Mouse (Mus musculus) lung, postnatal 4 days (tissue): Measurements from ENCODE around the gene Mettl27.
"Not testable (repeated sequence)": the region's sequence is repeated elsewhere in the genome, so short reads cannot be mapped to it uniquely, and the experiment has no call there.

Experiments
- DNase-seq, 2 experiments: peaks; one replicate each; pipeline ENCODE4 v3.0.0; 2021

Mettl27 gene

DNA sequence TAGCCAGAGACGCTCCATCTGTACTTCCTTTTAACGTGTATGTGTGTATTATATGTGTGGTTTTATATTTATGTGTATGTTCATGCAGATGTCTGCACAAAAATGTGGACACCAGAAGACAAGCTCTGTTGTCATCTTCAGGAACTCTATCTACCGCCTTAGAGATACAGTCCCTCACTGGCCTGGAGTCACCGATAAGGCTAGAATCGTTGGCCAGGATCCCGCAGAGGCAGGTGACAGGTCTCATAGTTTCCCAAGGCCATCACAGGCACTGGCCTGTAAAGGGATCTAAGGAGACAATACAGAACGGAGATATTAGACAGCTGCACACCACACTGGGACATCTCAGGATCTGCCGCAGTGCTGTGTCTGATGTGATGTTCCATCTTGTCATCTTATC is 11.1 kb upstream of the Mettl27 start:
- no peak for DNase-seq

DNA sequence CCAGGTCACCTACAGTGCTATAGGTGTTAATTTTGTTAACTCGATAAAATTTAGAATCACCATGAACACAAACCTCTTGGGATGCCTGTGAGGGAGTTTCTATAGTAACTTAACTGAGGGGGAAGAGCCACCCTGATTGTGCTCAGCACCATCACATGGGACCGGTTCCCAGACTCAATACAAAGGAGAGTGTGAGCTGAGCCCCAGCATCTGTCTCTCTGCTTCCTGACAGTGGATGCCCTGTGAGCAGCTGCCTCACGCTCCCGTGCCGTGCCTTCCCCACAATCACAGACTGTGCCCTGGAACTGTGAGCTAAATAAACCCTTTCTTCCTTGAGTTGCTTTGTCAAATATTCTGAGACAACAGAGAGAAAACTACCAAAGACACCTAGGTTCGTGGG is 9.0 kb upstream of the Mettl27 start:
- DNase-seq = no peak

DNA sequence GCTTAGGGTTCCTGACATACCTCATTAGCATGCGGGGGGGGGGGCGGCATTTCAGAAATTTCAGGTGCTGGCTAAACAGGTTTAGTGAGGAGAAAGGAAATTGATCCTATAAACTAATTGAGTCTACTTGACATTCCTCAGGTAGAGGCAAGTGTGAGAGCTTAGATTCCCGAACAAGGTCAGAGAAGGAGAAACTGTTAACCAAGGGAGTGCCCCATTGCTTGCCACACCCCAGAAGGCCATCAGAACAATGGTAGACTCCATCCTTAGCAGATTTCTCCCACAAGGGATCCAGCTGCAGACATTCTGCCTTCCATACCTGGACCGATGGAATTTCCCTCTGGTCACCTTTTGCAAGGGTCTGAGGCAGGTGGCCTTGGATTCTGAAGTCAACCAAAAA is 5.4 kb upstream of the Mettl27 start:
- no peak for DNase-seq

DNA sequence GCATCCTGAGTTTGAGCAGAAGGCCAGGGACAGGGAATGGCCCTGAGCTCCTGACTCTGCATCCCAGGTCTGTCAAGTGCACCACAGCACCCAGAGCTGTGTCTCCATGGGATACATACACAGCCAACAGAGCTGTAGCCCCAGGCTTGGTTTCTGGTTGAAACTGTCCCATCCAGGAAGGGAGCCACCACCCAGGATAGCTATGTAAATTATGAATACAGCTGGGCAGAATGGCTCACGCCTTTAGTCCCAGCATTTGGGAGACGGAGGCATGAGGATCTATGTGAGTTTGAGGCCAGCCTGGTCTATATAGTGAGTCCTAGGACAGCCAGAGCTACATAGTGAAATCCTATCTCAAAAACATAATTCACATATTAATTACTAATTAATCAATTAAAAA is 2.2 kb upstream of the Mettl27 start:
- no peak for DNase-seq

DNA sequence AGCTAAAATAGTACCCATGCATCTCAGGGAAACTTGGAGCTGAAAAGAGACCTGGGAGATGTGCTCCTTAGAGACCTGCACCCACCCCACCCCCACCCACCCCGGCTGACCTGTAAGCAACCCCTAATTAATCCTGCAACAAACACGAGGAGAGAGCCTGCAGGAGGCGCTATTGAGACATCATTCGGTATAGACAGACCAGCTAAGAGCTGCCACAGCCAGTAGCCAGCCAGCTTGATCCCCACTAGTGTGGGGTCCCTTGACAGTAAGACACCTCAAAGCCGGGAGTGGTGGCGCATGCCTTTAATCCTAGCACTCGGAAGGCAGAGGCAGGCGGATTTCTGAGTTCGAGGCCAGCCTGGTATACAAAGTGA is 722 bp downstream of the Mettl27 start:
- DNase-seq = peak; percentile 68 to 82

DNA sequence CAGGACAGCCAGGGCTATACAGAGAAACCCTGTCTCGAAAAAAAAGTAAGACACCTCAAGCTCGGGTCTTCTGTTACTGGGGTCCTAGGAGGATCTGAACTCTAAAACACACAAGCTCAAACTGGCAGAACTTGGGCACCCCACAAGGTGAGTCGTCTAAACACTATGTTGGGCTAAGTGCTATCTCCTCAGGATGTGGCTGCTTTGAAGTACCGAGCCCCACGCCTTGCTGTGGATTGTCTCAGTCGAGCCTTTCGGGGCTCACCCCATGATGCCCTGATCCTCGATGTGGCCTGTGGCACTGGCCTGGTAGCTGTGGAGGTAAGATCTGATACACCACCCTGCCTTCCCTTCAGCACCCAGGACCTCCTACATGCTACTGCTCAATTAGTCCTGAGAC is 1.1 kb downstream of the Mettl27 start:
- no peak for DNase-seq

DNA sequence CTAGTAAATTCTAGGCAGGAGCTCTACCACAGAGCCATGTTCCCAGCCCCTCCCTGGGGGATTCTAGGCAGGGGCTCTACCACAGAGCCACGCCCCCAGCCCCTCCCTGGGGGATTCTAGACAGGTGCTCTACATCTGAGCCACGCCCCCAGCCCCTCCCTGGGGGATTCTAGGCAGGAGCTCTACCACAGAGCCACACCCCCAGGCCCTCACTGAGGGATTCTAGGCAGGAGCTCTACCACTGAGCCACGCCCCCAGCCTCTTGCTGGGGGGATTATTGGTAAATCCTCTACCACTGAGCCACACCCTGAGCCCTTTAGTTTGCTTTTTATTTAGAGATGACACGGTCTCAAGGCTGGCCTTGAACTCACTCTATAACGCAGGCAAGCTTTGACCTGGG is 1.5 kb downstream of the Mettl27 start:
- not testable (repeated sequence) for DNase-seq

DNA sequence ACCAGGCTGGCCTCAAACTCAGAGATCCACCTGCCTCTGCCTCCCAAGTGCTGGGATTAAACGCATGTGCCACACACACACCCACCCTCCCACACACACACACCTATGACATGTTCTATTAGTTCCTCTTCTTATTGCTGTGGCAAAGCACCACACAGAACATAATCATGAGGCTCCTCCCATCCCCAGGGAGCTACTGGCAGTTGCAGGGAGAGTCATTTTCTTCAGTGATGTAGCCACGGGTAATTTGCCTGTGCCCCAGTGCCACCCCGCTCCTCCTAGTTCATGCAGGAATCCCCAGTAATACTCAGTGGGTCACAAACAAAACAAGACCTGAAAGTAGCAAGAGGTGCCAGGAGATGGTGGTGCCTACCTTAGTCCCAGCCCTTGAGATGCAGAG is 2.5 kb downstream of the Mettl27 start:
- DNase-seq = no peak

DNA sequence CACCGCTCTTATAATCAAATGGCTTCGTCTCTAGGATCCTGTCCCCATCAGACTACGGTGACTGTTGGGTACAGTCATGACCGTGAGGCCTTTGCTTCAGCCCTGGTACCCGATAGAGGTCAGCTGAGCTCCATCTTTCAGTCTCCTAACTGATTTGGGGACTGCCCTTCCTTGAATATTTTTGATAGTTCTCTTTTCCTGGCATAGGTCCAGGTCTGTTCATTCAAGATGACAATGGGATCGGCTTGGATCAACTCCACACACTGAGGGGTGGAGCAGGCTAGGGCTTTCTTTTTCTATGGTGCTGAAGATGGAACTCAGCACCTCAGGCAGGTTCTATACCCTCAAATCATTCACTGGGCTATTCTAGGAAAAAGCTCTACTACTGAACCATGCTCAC is 3.9 kb downstream of the Mettl27 start:
- no peak for DNase-seq

DNA sequence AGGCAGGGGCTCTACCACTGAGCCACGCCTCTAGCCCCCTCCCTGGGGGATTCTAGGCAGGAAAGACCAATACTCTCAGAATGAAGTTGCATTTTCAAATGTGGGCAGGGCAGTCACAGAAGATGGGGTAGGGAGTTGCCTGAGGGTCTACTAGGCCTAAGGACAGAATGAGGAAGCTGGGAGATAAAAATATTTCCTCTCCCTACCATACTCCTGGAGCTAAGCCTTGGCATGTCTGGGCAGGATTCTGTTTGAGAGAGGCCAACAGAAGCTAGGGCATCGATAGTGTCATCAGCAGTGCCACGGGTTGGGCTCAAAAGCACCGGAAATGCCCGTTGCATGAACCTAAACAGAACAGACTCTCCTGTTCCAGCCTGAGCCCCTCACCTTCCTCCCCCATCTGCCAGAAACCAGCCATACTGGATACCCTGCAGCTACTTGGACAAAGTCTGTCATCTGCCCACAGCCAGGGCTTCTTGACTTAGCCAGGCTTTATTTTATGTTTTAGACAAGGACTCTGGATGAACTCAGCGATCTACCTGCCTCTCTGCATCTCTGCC is 4.5 kb downstream of the Mettl27 start:
- DNase-seq = no peak

DNA sequence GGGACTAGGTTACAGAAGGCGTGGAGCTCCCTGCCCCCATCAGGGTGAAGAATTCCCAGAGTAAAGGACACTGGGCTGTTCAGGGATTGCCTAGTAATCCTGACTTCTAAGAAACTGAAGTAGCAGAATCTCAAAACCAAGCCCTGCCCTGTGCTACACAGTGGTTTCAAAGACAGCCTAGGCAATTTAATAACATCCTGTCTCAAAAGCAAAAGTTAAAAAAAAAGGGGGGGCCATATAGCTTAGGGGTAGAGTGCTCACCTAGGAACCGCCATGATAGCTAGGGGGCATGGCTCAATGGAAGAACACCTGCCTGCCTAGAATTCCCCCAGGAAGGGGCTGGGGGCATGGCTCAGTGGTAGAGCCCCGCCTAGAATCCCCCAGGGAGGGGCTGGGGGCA is 6.9 kb downstream of the Mettl27 start:
- no peak for DNase-seq

DNA sequence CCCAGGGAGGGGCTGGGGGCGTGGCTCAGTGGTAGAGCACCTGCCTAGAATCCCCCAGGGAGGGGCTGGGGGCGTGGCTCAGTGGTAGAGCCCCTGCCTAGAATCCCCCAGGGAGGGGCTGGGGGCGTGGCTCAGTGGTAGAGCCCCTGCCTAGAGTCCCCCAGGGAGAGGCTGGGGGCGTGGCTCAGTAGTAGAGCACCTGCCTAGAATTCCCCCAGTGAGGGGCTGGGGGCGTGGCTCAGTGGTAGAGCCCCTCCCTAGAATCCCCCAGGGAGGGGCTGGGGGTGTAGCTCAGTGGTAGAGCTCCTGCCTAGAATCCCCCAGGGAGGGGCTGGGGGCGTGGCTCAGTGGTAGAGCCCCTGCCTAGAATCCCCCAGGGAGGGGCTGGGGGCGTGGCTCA is 7.4 kb downstream of the Mettl27 start:
- DNase-seq = not testable (repeated sequence)

DNA sequence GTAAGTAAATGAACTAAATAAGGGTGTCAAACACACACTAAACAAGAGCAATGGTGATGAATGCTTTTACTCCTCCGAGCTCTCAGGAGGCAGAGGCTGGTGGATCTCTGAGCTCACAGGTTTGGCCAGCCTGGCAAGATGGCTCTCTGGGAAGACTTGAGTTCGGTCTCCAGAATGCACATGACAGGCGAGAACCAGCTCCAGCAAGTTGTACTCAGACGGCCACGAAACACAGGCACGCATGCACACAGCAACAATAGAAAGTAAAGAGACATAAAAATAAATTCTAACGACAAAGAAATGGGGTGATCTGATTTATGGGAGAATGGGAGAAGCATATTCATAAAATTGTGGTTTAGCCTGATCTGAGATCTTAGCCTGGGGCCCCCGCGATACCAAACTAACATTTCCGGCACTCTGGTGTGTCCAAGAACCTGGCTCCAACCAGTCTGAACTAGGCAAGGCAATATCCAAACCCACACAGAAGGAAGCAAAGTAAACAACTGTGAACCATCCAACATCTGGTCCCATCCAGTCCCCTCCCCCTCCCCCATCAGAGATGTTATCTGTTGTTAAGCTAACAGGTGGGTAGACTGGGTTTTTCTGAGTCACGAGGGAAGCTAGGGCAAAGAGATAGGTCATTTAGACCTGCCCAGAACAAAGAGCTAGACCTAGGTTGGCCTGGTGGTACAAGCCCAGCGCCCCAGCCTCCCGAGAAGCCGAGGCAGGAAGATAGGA is 9.5 kb downstream of the Mettl27 start:
- no peak for DNase-seq

DNA sequence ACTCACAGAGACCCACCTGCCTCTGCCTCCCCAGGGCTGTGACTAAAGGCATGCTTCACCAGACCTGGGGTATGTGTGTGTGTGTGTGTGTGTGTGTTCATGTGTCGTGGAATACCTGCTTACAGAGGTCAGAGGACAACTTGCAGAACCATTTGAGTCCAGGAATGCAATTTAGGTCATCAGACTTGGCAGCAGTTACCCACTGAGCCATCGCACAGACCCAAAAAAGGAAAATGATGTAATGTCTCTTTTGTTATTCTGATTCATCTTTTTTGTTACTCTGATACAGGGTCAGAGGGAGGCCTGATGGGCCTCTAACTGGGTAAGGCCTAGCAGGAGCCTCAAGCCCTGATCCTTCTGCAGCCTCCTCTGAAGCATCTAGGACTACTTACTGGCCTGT is 10.6 kb downstream of the Mettl27 start:
- no peak for DNase-seq

DNA sequence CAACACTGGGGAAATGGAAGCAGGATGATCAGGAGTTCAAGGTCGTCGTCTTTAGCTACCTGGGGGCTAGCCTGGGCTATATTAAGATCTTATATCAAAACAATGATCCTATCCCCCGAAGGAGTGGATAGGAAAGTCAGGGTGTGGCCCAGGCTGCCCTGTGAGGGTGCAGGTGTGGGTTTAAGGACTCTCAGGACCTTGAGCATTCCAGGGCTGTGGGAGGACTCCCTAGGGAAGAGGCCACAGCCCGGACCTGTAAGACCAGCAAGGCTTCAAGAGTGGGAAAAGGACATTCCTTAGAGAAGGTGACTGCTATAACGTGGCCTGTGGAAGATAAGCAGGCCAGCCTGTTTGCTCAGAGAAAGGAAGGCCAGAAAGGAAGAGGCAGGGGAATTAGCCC is 12.0 kb downstream of the Mettl27 start:
- no peak for DNase-seq

DNA sequence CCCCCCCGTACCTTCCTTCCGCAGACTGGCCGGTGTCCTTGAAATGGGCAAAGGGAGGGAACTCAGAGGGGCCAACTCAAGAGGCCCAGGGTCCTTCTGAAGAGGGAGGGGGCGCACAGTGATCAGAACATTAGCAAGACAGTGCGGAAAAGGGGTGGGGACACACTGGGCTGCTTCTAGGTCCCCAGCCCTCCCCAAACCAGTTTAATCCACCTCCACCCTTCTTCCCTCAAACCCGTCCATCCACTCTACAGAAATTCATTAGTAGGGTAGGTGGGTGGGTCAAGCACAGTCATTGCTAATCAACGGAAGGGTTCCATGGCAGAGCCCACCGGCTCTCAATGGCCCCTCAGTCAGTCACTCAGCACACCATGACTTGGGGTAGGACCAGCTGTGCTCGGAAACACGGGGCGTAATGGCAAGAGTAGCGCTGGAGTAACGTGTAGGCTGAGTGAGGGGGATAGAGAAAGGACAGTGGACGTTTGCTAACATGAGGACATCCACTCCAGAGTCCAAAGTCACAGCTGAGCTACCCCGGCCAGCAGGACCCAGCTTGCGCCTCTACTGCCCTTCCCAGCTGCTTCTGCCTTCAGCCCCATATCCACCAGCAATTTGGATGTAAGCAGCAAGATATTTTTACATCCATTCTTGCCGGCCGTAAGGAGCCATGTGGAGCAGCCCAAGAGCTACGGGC is 13.2 kb downstream of the Mettl27 start:
- DNase-seq = no peak

DNA sequence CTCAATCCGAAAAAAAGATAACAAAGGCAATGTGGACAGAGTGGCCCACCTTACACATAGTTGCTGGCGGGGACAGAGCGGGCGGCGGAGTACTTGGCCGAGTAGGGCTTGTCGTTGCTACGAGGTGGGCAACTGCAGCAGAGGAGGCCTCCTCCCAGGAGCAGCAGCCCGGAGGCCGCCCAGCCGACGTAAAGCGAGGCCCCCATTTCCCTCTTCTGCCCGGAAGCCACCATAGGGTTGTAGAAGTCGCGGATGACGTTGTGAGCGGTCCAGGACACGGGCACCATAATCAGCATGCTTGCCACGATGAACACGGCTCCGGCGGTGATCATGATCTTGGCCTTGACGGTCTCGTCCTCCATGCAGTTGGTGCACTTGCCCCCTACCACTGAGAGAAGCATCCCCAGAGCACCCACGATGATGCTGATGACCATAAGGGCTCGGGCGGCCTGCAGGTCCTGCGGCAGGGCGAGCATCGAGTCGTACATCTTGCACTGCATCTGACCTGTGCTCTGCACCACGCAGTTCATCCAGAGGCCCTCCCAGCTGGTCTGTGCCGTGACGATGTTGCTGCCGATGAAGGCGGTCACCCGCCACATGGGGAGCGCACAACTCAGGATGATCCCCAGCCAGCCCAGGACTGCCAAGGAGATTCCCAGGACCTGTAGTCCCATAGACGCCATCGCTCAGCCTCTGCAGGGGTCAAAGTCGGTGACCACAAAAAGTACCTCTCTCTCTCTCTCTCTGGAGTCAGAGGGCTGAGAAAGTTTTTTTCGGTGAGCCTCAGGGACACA is 14.1 kb downstream of the Mettl27 start:
- no peak for DNase-seq

DNA sequence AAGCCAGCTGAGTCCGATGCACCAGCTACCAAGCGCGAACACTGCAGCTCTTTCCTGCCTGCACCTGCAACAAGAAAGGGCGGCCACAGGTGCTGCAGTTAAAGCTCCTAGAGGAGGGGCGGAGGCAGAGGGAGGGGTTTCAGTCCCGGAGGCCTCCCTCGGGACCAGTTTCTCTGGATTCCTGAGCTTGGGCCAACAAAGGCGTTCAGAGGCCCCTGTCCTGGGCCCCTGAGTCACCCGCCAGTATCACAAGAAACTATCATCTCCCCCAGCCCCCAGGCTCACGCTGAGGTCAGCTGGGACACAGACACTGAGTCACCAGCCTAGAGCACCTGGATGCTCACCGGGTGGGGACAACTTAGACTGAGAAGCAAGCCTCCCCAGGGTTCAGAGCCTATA is 14.7 kb downstream of the Mettl27 start, which contains the start of gene Cldn4:
TSS of gene Cldn4 (minus strand) at position 78 of the 399 bp plus-strand sequence.
- peak; percentile 69 to 82 for DNase-seq

DNA sequence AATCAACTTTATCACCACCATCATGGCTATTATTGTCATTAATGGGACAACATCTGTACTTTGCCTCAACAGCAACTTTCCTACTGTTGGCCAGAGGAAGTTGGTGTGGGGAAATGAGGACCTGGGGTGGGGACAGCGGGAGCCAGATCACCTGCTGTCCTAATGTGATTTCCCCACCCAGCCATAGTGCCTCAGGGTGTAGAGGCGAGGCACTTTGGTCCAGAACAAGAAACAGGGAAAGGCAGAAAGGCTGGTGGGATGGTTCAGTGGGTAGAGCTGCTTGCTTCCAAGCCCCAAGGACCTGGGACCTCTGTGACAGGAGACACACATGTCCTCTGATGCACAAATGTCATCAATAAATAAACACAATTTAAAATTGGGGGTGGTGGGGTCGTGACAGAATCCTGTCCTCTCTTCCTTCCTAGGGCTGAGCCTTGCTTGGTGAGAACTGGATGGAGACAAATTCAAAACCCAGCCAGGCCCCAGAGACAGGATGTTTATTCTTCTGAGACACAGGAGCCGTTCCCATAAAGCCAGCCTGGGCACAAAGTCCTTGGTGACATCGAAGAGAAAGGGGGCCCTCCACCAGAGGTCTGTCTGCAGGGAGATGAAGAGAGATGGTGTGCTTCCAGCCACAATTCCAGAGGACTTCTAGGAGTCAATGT is 15.4 kb downstream of the Mettl27 start:
- peak; percentile 53 to 57 for DNase-seq

DNA sequence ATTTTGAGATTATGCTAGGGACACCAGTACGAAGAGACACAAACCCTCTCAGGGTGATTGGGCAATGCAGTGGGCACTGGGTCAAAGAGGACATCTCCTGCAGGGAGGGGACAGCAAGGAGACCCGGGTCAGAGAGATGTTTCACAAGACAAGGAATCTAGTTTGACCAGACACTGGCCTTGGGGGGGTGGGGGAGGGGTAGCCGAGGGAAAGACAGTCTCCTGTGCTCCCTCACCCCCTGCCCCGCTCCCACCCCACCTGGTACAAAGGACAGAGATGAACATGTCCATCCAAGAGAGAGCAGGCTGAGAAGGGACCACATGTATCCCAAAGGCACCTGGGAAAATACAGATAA is 15.9 kb downstream of the Mettl27 start:
- DNase-seq = no peak

DNA sequence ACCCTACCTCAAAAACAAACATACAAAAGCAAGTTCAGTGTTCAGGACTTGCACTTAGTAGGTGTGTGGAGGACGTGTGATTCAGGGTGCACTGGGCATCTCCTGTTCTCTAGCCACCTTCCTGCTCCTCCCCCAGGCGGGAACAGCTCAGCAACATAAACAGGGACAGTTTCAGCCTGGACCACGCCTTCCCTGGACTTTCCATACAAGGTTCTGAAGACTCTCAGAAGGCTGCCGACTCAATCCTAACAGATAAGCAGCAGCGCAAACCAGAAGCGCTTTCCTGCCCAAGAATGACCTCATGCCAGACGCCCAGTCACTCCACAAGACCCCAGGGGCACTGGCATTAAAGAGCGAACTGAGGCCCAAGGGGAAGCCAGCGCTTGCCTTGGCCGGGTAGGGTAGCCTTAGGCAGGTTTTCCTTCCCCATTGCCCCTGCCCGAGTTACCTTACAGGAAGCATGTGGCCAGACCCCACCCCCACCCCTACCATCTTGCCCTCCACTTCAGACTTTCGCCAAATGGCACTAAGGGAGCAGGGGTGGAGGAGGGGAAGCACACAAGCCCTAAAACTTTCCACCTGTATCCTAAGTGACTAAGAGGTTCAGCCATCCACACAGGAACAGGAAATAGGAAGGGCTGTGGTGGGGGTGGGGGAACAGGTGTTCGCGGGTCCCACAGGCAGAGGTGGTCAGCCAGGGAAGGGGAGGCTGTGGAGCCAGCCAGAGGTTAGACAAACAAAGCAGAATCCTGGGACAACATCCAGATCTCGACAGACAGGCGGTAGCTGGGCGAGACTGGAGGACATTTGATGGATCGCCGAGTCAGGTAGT is 19.1 kb downstream of the Mettl27 start:
- DNase-seq = peak; percentile 74 to 83

DNA sequence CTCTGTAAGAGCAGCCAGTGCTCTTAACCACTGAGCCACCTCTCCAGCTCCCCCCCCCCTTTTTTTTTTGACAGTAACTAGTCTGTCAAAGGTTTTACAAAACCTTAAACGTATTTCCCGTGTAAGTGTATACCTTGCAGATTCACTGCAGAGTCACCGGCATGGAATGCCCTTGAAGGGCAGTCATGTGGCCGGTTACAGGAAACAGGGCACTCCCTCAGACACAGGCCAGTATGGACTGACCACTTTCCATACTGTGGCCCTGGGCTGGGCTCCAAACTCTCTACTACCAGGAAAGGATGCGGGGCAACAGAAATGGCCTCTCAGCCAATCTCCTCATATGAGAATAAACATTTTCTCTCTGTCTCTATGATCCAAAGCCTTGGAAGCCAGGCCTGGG is 23.3 kb downstream of the Mettl27 start:
- DNase-seq = peak in 1 of 2 experiments; percentile 60
